Mouse (Mus musculus) duodenum, adult 2 months (tissue): ENCODE results near the gene Rpap3. TPM values are rescaled to one million over a fixed set of nuclear protein-coding genes. Genes with fewer than 3 reads are reported as not detected.

Experiments
- polyA plus RNA-seq: library from polyadenylated mRNA; depleted of rRNA; stranded (reverse); fragments of >200 nt; gene quantifications from 2 replicates; pipeline ENCODE4 v1.2.3, GENCODE M21; 2012; ENCODE audit warnings: low replicate concordance; rRNA removed

Rpap3 gene
- polyA plus RNA-seq = 0.76 and 0.82 TPM in 2 replicates

GRCm38 (mm10) chr15:97705211-97706050 lies at the start of gene Rpap3:
TSS of gene Rpap3 (minus strand) at chr15:97705825.

DNA sequence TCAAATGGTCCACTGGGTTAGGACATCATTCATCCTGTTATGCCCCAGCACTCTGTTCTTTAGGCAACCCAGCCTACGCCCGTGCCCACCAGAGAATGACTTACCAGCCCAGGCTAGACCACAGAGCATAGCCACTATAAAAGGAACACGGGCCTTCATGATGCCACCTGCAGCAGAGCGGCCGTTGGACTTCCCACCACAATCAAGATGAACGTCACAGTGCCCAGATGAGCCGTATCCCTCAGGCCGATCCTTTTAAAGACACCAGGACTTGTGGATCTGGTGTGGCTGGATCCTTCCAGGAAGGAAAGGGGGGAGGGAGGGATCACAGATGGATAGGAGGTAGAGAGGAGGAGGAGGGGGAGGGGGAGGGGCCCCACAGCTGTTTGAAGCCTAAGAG lies 25.5 kb upstream of the Rpap3 start, which contains the start of gene Endou:
Gene Endou (minus strand): TSS at position 229 of the 400 bp plus-strand sequence.

Other genes starting within 250 kb of the Rpap3 start
- gene Endou, start 25.5 kb upstream of the Rpap3 start, polyA plus RNA-seq = 0.26 and 0.33 TPM in 2 replicates
- 11.4 and 28.2 TPM in 2 replicates for gene Rapgef3, start 62.1 kb upstream of the Rpap3 start, polyA plus RNA-seq
- gene Slc48a1, start 72.7 kb upstream of the Rpap3 start, polyA plus RNA-seq = 21.6 and 26.1 TPM in 2 replicates
- 22.8 and 27.4 TPM in 2 replicates for gene Hdac7, start 138.7 kb upstream of the Rpap3 start, polyA plus RNA-seq
- 128 and 210 TPM in 2 replicates for gene Vdr, start 204.8 kb upstream of the Rpap3 start, polyA plus RNA-seq